Mouse (Mus musculus): Measurements from ENCODE around the gene 2010111I01Rik. TPM values are rescaled to one million over a fixed set of nuclear protein-coding genes. Genes with fewer than 3 reads are reported as not detected.
A peak's percentile ranks its signal among the peaks of the same experiment; 100 is the strongest.

The 2010111I01Rik gene
- polyA plus RNA-seq, 1 experiment from 2014 or later, result 93.5 TPM

DNA sequence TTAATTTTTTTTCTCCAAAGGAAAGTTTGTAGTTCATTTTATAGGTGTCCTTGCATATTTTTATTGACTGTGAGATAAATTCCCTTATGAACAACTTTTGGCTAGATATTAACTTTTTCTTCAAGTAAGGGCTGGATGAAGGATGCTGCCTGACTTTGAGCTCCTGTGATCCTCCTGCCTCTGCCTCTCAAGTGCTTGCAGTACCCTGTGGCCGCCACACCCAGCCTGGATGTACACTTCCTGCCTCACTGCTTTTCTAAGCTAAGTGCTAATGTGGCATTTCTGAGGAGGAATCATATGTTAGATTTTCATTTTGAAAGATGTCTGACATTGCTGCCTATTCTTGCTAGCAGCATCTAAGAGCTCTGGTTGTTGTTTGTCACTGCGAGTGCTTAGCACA, 73.7 kb downstream of the 2010111I01Rik start:
- Histone ChIP-seq H3K4me2 (replicated peaks) (no peak overlapping the region), H3K9ac (no peak overlapping the region), H3K4me1 (replicated peaks) (peaks cover 7% of the 10 kb centered on the region), H3K27me3 (replicated peaks) (no peaks in the 10 kb centered on the region), H3K9me3 (no peaks in the 10 kb centered on the region), H3K27ac (no peak overlapping the region; the same call in 1 of the 2 replicates), H3K36me3 (no peaks in the 10 kb centered on the region), H3K4me3 (replicated peaks) (no peak overlapping the region)
- no peak for ATAC-seq
- WGBS, result 74% methylated on average over 2 of the region's 2 CpGs

DNA sequence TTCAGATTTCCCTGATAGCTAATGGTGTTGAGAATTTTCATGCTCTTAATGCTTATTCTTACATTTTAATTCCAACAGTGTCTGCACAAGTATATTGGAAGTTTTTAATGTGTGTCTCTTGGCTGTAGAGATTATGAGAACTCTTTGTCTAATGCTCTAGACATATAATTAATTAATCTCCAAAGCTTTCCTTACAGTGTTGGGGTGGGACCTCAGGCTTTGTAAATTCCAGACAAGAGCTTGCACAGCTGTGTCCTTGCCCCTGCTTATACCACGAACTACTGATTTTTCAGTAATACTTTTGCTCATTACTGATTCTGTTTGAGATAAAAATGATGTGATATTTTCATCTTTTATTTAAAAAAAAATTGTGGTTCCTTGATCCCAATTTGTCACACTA, 74.2 kb downstream of the 2010111I01Rik start:
- ATAC-seq, result no peak
- H3K4me1 ChIP-seq (replicated peaks), result peaks cover 7% of the 10 kb centered on the region
- H3K9ac ChIP-seq, result no peak overlapping the region
- WGBS, result 31% methylated on average over 1 of the region's 1 CpGs
- H3K4me3 ChIP-seq (replicated peaks), result no peak overlapping the region
- no peaks in the 10 kb centered on the region for H3K36me3 ChIP-seq
- H3K9me3 ChIP-seq, result no peaks in the 10 kb centered on the region
- no peak overlapping the region for H3K4me2 ChIP-seq (replicated peaks)
- no peaks in the 10 kb centered on the region for H3K27me3 ChIP-seq (replicated peaks)
- H3K27ac ChIP-seq, result no peak overlapping the region

DNA sequence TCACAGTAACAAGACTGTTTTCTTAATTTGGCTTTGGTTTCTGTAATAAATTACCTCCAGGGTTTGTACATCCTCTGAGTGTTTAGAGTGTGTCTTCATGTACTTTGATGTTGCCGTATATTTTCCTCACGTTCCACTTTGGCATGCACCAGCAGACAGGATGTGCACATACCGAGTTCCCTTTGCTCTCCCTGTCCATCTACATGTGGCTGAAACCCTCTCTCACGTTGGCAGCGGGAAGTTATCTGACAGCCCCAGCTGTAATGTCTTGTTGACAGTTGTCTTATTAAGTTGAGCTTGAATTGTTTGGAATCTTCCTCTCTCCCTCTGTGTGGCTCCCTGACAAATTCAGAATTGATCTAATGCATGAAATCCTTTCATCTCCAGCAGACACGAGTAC, 74.6 kb downstream of the 2010111I01Rik start:
- no peak overlapping the region for H3K4me3 ChIP-seq (replicated peaks)
- H3K4me1 ChIP-seq (replicated peaks), result peaks cover 7% of the 10 kb centered on the region
- 0 out of 2 replicates have a peak overlapping the region, but pooled peaks have one; percentile 15 for H3K27ac ChIP-seq
- H3K4me2 ChIP-seq (replicated peaks), result no peak overlapping the region
- no peaks in the 10 kb centered on the region for H3K36me3 ChIP-seq
- H3K9me3 ChIP-seq, result no peaks in the 10 kb centered on the region
- no peak for ATAC-seq
- no peak overlapping the region for H3K9ac ChIP-seq
- 29% methylated on average over 6 of the region's 6 CpGs for WGBS
- H3K27me3 ChIP-seq (replicated peaks), result no peaks in the 10 kb centered on the region

DNA sequence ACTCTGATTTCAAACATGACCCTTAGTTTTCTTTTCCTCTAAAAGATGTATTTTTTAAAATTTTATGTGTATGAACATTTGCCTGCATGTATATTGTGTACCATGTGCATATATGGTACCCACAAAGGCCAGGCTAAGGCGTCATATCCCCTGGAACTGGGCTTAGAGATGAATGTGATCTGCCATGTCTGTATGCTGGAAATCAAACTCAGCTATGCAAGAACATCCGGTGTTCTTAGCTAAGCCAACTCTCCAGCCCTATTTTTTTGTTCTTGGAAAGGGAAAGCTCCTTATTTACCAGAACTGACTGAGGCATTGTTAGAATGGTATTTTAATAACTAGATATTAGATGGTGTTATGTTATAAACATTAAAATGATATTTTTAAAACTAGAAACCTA, 75.2 kb downstream of the 2010111I01Rik start:
- Histone ChIP-seq H3K27ac (0 out of 2 replicates have a peak overlapping the region, but pooled peaks have one; percentile 15), H3K27me3 (replicated peaks) (no peaks in the 10 kb centered on the region), H3K9ac (no peak overlapping the region), H3K9me3 (no peaks in the 10 kb centered on the region), H3K4me2 (replicated peaks) (no peak overlapping the region), H3K36me3 (no peaks in the 10 kb centered on the region), H3K4me1 (replicated peaks) (peaks cover 7% of the 10 kb centered on the region), H3K4me3 (replicated peaks) (no peak overlapping the region)
- no peak for ATAC-seq
- WGBS, result 54% methylated on average over 2 of the region's 2 CpGs

DNA sequence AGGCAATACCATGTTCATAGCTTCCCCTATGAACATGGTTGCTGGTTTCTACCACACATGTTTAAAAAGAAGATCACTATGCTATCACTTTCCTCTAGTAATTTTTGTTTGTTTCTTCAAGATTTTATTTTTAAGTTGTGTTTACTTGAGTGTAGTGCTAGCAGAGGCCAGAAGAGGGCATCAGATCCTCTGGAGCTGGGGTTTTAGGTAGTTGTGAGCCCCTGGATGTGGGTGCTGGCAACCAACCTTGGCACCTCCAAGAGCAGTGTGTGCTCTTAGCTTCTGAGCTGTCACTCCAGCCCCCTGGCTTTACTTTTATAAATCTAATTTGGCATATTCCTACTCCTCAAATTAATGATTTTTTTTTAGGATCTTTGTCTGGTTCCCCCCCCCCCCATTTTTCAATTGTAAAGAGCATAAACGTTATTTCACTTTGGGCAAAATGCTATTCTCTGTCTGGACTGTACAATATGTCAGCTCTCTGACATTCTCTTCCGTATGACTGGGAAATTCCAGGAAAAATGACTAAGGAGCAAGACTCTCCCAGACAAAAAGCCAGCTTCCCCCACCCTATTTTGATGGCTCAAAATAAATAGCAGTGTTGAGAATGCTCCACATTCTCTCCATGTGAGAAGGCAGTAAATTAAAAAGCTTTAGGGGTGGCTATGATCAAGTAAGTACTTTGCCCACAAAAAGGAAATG, 81.0 kb downstream of the 2010111I01Rik start:
- Histone ChIP-seq H3K27me3 (replicated peaks) (no peaks in the 10 kb centered on the region), H3K9me3 (no peaks in the 10 kb centered on the region), H3K4me2 (replicated peaks) (no peak overlapping the region), H3K9ac (no peak overlapping the region), H3K36me3 (no peaks in the 10 kb centered on the region), H3K4me1 (replicated peaks) (peaks cover 3% of the 10 kb centered on the region; the same call in 1 of the 2 replicates), H3K4me3 (replicated peaks) (no peak overlapping the region), H3K27ac (0 out of 2 replicates have a peak overlapping the region, but pooled peaks have one; percentile 0)
- 54% methylated on average over 2 of the region's 2 CpGs for WGBS
- no peak for ATAC-seq

DNA sequence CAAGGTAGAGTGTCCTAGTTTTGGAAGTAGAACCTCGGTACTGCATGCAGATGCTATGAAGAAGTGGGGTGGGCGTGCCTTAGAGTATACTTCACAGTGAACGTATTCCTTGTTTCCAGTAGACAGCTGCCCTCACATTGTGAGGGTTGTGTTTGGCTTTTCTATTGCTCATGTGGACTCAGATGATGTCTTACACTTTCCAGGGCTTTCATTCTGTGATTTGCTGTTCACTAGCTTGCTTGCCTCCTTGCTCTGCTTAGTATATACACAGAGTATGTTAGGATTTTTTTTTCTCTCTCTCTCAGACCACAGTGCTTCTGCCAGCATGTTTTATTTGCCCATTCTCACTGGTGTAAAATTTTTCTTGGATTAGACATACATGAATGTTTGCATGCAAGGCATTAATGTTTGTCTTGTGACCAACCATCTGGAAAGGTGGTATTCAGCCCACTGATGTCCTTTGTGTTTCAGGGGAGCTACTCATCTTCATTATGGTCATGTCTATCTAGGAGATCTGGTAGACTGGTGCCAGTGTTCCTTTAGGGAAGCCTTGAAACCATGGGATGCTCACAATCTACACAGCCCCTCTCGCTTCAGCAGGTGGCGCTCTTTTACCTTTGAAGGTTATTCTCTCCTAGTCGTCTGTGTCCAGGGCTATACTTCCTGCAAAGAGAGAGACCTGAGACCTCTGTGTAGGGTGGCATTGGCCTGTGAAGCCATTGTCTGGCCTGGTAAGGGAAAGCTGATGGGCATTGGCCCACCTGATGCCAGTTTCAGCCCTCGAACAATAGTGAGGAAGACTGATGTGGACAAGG, 81.7 kb downstream of the 2010111I01Rik start:
- no peaks in the 10 kb centered on the region for H3K36me3 ChIP-seq
- H3K27me3 ChIP-seq (replicated peaks), result no peaks in the 10 kb centered on the region
- no peak overlapping the region for H3K4me3 ChIP-seq (replicated peaks)
- 35% methylated on average over 7 of the region's 7 CpGs for WGBS
- no peak overlapping the region for H3K4me2 ChIP-seq (replicated peaks)
- 0 out of 2 replicates have a peak overlapping the region, but pooled peaks have one; percentile 0 for H3K27ac ChIP-seq
- peak; percentile 91 for ATAC-seq
- H3K9ac ChIP-seq, result no peak overlapping the region
- no peaks in the 10 kb centered on the region for H3K9me3 ChIP-seq
- H3K4me1 ChIP-seq (replicated peaks), result peaks cover 3% of the 10 kb centered on the region; the same call in 1 of the 2 replicates

DNA sequence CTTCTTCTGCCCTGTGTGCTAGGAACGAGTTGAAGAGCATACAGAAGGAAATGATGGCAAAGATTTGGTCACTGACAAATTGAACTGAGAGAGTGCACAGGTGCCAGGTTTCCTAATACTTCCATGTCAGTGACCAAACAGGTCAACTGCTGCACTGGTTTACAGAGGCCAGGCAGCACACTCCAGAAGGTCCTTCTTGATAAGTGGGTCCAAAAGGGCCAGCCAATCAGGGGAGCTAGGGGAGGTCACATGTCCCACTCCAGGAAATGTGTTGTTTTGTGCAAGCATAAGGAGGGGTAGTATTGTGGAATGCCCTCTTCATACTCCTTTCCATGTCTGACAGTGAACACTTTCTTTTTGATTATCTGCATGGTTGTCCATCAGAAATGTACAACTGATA, 99.0 kb downstream of the 2010111I01Rik start:
- Histone ChIP-seq H3K9ac (no peak overlapping the region), H3K36me3 (0 out of 2 replicates have a peak, but pooled peaks cover 3% of the 10 kb centered on the region), H3K27ac (no peak overlapping the region), H3K27me3 (replicated peaks) (no peaks in the 10 kb centered on the region), H3K9me3 (no peaks in the 10 kb centered on the region), H3K4me1 (replicated peaks) (no peaks in the 10 kb centered on the region), H3K4me3 (replicated peaks) (no peak overlapping the region), H3K4me2 (replicated peaks) (no peak overlapping the region)
- no peak for ATAC-seq
- 71% methylated on average over 1 of the region's 1 CpGs for WGBS

DNA sequence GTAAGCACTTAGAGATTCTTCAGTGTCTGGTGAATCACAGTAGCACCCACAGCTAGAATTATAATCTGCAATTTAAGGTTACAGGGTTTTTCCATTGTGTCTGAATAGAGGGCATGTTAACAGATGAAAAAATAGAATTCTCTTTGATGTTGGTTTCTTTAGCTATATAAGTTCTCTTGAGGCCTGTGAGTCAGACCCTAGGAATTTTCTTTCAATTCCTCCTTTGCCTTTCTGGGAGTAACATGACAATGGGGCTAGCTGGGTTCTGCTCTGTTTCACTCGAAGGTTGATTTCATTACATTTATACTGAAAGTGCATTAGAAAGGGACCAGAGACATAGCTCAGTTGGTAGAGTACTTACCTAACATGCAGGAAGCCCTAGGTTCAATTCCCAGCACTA, 101.9 kb downstream of the 2010111I01Rik start:
- H3K4me1 ChIP-seq (replicated peaks), result 0 out of 2 replicates have a peak, but pooled peaks cover 1% of the 10 kb centered on the region
- H3K36me3 ChIP-seq, result 0 out of 2 replicates have a peak, but pooled peaks cover 3% of the 10 kb centered on the region
- H3K27ac ChIP-seq, result no peak overlapping the region
- 54% methylated on average over 1 of the region's 1 CpGs for WGBS
- no peak overlapping the region for H3K4me2 ChIP-seq (replicated peaks)
- no peaks in the 10 kb centered on the region for H3K9me3 ChIP-seq
- ATAC-seq, result 0 out of 2 replicates have a peak, but pooled peaks have one; percentile 15
- H3K4me3 ChIP-seq (replicated peaks), result no peak overlapping the region
- no peak overlapping the region for H3K9ac ChIP-seq
- no peaks in the 10 kb centered on the region for H3K27me3 ChIP-seq (replicated peaks)

DNA sequence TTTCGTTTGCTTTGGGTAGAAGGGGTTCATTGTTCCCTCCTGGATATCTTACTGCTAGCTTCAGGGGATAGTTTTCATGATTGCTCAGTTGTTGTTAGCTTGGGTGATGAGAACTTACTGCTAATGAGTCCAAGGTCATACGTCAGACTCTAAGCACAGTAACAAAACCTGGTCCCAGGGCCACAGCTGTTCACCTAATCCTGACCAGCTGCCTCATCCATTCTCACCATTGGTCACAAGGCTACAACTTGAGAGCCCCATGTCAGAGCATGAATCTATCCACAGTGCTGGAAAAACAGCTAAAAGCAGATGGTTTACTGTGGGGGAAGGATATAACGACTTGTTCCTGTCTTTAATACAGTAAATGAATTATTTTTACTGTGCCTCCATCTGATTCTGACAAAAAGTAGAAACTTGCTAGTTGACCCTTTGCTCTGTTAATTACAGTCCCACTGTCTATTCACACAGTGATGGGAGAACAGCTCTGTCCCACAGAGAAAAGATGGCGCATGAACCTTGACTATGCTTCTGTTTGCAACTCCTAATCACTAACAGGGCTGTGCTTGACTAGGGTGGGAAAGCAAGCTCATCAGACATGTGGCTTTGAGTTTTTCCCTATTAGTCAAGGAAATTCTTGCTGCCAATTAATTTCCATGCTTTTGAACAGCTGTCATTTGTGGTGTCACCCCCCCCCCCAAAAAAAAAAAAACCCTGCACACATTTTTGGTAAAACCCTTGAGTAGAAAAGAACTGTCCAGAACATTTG, 103.9 kb downstream of the 2010111I01Rik start:
- no peak overlapping the region for H3K9ac ChIP-seq
- H3K27ac ChIP-seq, result no peak overlapping the region
- no peak overlapping the region for H3K4me3 ChIP-seq (replicated peaks)
- no peaks in the 10 kb centered on the region for H3K9me3 ChIP-seq
- H3K36me3 ChIP-seq, result no peaks in the 10 kb centered on the region
- no peak for ATAC-seq
- H3K4me1 ChIP-seq (replicated peaks), result peaks cover 11% of the 10 kb centered on the region; the same call in 1 of the 2 replicates
- H3K4me2 ChIP-seq (replicated peaks), result no peak overlapping the region
- no peaks in the 10 kb centered on the region for H3K27me3 ChIP-seq (replicated peaks)
- 72% methylated on average over 4 of the region's 4 CpGs for WGBS

DNA sequence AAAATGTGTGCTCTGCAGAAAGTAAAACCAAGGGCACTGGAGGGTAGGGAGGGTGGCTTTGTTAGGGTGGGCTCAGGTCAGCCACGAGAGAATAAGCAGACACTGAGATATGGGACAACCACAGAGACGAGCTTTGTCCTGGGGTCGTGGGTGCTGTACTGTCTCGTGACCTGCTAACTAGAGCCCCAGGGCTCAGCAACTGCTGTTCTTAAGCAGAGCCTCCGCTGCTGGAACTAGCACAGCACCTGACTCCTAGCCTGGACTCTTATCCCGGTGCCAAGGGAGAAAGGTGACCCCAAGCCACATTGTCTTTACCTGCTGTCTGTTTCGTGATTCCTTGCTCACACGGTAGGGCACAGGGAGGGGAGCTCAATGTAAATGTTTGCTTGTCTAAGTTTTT, 107.2 kb downstream of the 2010111I01Rik start:
- WGBS, result 60% methylated on average over 8 of the region's 8 CpGs
- peak; percentile 43; the same call in 1 of the 2 replicates for ATAC-seq

DNA sequence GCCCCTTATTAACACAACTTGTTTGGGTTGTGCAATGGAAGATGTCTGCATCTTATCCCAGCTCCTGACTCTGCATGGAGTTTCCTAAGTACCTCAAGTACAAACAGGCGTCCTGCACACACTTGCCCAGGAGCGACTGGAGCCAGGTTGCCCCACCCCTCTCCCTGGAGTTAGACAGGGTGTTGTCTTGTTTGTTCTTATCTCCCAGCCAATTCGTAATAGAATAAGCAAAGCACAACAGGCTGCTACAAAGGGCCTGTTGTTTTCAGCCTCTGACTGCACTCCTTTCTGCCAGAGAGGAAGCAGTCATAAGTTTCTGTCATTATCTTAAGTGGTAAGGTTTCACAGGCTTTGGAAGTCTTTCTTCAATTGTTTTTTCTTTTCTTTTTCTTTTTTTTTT, 107.7 kb downstream of the 2010111I01Rik start:
- Histone ChIP-seq H3K4me1 (replicated peaks) (peaks cover 19% of the 10 kb centered on the region; the same call in 1 of the 2 replicates), H3K36me3 (no peaks in the 10 kb centered on the region), H3K9ac (no peak overlapping the region), H3K4me3 (replicated peaks) (no peak overlapping the region), H3K27me3 (replicated peaks) (no peaks in the 10 kb centered on the region), H3K4me2 (replicated peaks) (no peak overlapping the region), H3K9me3 (no peaks in the 10 kb centered on the region), H3K27ac (no peak overlapping the region)
- ATAC-seq, result peak; percentile 83
- 24% methylated on average over 3 of the region's 3 CpGs for WGBS

More for the DNA sequence above, 107.2 kb downstream of the 2010111I01Rik start:
- Histone ChIP-seq H3K36me3 (no peaks in the 10 kb centered on the region), H3K4me1 (replicated peaks) (peaks cover 19% of the 10 kb centered on the region; the same call in 1 of the 2 replicates), H3K27me3 (replicated peaks) (no peaks in the 10 kb centered on the region), H3K27ac (no peak overlapping the region), H3K9ac (no peak overlapping the region), H3K9me3 (no peaks in the 10 kb centered on the region), H3K4me3 (replicated peaks) (no peak overlapping the region), H3K4me2 (replicated peaks) (no peak overlapping the region)
